Mouse (Mus musculus) forebrain, postnatal 0 days (tissue): ENCODE measurements around the gene Cpm. TPM values are rescaled to one million over a fixed set of nuclear protein-coding genes. Genes with fewer than 3 reads are reported as not detected.

Source experiments
- ATAC-seq: fragments of 200-750 bp; cut with Nextera tagmentation; 2 replicates; pipeline ENCODE4 v1.8.0; 2017; ENCODE audit warnings: mild to moderate bottlenecking, moderate library complexity
- DNase-seq: peaks from one replicate; pipeline ENCODE4 v3.0.0-alpha.2; 2015
- H3K27ac ChIP-seq: fragments of 300-500 bp; sonication (generic); 2 replicates; pipeline ENCODE4 v1.5.1; 2014; ENCODE audit warnings: low read depth, mild to moderate bottlenecking, antibody characterized with exemption, low read length, moderate library complexity, mixed read lengths
- H3K27me3 ChIP-seq: fragments of 300-500 bp; sonication (generic); 2 replicates; pipeline ENCODE4 v1.6.1; 2014; ENCODE audit warnings: mild to moderate bottlenecking, low read length, mixed read lengths; ENCODE audit not compliant: insufficient read depth
- H3K36me3 ChIP-seq: fragments of 300-500 bp; sonication (generic); 2 replicates; pipeline ENCODE4 v1.6.1; 2014; ENCODE audit warnings: mild to moderate bottlenecking, moderate library complexity; ENCODE audit not compliant: insufficient read depth
- H3K4me1 ChIP-seq: fragments of 300-500 bp; sonication (generic); 2 replicates; pipeline ENCODE4 v1.6.1; 2014; ENCODE audit warnings: antibody characterized with exemption; ENCODE audit not compliant: insufficient read depth
- H3K4me2 ChIP-seq: fragments of 300-500 bp; sonication (generic); 2 replicates; pipeline ENCODE4 v1.6.1; 2014; ENCODE audit warnings: low read depth, mild to moderate bottlenecking, moderate library complexity
- H3K4me3 ChIP-seq: fragments of 300-500 bp; sonication (generic); 2 replicates; pipeline ENCODE4 v1.5.1; 2014; ENCODE audit warnings: low read depth, low read length, mixed read lengths
- H3K9ac ChIP-seq: fragments of 300-500 bp; sonication (generic); 2 replicates; pipeline ENCODE4 v1.6.1; 2014; ENCODE audit warnings: mild to moderate bottlenecking
- H3K9me3 ChIP-seq: fragments of 300-500 bp; sonication (generic); 2 replicates; pipeline ENCODE4 v1.6.1; 2016; ENCODE audit warnings: low read length
- CTCF ChIP-seq: sonication (generic); IDR thresholded peaks from 2 replicates; pipeline ENCODE4 v1.5.1; 2016; ENCODE audit warnings: antibody characterized with exemption, control low read depth, low read depth
- WGBS: fragments of 180-500 bp; shearing (Covaris S2); extraction: QIAGEN DNeasy Blood & Tissue Kit; methylation state at CpG from one replicate; pipeline ENCODE4 v1.1.7; 2014; 5-methylcytosine and 5-hydroxymethylcytosine counted together
- polyA plus RNA-seq: library from polyadenylated mRNA; unstranded; fragments of >200 nt; fragmentation: Nextera tagmentation; extraction: Ambion mirVana; gene quantifications from 2 replicates; pipeline ENCODE4 v1.2.1, GENCODE M21; 2015
- total RNA-seq: library from RNA; depleted of rRNA; stranded (reverse); fragments of >200 nt; gene quantifications from 2 replicates; pipeline ENCODE4 v1.2.3, GENCODE M21; 2014

Gene Cpm
- total and polyA plus RNA-seq, 2 experiments from 2014 or later, result 3.4 to 7.5 TPM

DNA sequence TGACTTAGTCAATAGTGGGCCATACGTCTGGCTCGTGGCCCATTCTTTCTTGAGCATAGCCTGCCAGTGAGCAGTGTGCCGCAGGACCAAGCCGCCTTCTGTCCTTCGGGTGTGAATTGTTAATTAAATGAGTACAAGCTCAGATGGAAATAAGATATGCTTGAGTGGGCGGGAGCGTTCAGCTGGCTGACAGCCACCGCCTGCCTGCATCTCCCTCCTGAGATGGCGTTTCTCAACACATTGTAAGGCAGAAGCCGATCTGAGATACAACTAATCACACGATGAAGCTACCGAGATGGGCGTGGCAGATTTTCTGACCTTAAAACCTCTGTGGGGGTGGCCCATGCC is 17.8 kb downstream of the Cpm start:
- Histone ChIP-seq H3K4me1 (no peaks in the 10 kb centered on the region), H3K4me2 (0 out of 2 replicates have a peak overlapping the region, but pooled peaks have one; percentile 1), H3K36me3 (no peaks in the 10 kb centered on the region), H3K27me3 (no peaks in the 10 kb centered on the region), H3K4me3 (no peak overlapping the region), H3K27ac (no peak overlapping the region), H3K9ac (no peak overlapping the region), H3K9me3 (no peaks in the 10 kb centered on the region)
- ATAC-seq (peak; percentile 68; the same call in 1 of the 2 replicates), DNase-seq (peak; percentile 62)
- WGBS, result 21% methylated on average over 13 of the region's 13 CpGs
- no peak for TF ChIP-seq CTCF

DNA sequence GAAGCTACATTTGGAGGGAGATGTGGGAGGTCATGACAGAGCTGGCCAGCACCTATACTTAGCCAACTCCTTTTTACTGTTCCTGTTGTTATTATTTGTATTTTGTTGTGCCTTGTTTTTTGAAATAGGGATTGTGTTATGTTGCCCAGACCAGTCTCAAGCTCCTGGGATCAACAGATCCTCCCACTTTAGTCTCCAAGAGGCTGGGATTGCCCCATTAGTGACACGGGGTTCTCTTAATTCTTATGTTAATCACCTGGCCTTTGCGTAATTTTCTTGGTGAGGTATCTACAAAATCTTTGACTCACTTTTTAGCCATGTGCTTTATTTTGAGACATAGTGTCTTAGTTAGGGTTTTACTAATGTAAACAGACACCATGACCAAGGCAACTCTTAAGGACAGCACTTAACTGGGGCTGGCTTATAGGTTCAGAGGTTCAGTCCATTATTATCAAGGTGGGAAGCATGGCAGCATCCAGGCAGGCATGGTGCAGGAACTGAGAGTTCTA is 18.7 kb downstream of the Cpm start:
- Histone ChIP-seq H3K27ac (no peak overlapping the region), H3K36me3 (no peaks in the 10 kb centered on the region), H3K9ac (no peak overlapping the region), H3K4me2 (no peak overlapping the region), H3K27me3 (no peaks in the 10 kb centered on the region), H3K4me3 (no peak overlapping the region), H3K9me3 (no peaks in the 10 kb centered on the region), H3K4me1 (no peaks in the 10 kb centered on the region)
- ATAC-seq (no peak), DNase-seq (no peak)
- TF ChIP-seq CTCF, result no peak
- 59% methylated on average over 2 of the region's 2 CpGs for WGBS

DNA sequence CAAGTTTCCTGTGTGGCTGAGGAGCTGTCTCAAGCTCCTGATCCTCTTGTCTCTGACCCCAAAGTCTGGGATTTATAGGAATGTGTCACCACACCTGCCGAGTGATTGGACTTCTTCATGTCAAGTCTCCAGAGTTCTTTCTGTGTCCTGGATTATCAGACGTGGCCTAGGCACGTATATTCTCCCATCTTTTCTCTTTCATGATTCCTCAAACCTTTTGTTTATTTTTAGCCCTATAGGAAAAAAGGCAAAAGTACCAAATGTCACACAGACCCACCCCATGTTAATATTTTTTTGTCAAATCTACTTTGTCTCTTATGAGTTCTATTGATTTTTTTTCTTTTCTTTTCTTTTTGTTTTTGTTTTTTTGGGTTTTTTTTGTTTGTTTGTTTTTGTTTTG is 19.3 kb downstream of the Cpm start:
- 93% methylated on average over 3 of the region's 3 CpGs for WGBS
- Histone ChIP-seq H3K36me3 (no peaks in the 10 kb centered on the region), H3K9ac (no peak overlapping the region), H3K4me2 (no peak overlapping the region), H3K4me3 (no peak overlapping the region), H3K4me1 (no peaks in the 10 kb centered on the region), H3K27me3 (no peaks in the 10 kb centered on the region), H3K9me3 (no peaks in the 10 kb centered on the region), H3K27ac (no peak overlapping the region)
- DNase-seq (no peak), ATAC-seq (no peak)
- TF ChIP-seq CTCF, result no peak

DNA sequence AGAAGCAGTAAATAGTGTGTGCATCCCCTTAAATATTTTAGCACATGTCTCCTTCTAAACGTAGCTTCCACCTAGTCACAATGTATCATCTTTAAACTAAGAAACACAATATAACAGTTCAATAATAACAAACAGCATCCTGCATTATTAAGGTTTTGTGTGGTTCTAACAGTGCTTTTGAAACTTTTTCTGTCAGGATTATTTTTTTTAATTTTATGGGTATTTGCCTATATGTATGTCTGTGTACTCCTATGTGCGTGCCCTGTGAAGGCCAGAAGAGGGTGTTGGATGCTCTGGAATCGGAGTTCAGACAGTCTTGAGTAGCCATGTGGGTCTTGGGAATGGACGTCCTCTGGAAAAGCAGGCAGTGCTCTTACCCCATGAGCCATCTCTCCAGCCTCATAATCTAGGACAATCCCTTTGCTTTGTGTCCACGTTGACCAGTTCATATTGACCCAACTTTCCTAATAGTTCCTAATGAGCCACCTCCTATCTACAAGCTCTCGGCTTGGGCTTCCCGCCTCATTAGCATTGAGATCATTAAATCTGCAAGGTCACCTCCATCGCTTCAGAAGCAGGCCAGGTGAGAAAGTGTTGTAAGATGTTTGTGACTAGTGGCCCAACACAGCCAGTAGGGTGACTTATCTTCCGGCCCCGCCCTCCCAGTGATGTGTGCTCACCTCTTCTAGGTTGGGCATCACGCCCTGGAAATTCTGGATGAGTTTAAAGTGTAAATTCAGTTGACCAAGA is 20.2 kb downstream of the Cpm start:
- no peak overlapping the region for H3K4me3 ChIP-seq
- no peaks in the 10 kb centered on the region for H3K4me1 ChIP-seq
- no peaks in the 10 kb centered on the region for H3K9me3 ChIP-seq
- no peak for TF ChIP-seq CTCF
- DNase-seq (no peak), ATAC-seq (no peak)
- no peak overlapping the region for H3K9ac ChIP-seq
- H3K27ac ChIP-seq, result no peak overlapping the region
- H3K36me3 ChIP-seq, result no peaks in the 10 kb centered on the region
- no peak overlapping the region for H3K4me2 ChIP-seq
- no peaks in the 10 kb centered on the region for H3K27me3 ChIP-seq
- 89% methylated on average over 11 of the region's 11 CpGs for WGBS

DNA sequence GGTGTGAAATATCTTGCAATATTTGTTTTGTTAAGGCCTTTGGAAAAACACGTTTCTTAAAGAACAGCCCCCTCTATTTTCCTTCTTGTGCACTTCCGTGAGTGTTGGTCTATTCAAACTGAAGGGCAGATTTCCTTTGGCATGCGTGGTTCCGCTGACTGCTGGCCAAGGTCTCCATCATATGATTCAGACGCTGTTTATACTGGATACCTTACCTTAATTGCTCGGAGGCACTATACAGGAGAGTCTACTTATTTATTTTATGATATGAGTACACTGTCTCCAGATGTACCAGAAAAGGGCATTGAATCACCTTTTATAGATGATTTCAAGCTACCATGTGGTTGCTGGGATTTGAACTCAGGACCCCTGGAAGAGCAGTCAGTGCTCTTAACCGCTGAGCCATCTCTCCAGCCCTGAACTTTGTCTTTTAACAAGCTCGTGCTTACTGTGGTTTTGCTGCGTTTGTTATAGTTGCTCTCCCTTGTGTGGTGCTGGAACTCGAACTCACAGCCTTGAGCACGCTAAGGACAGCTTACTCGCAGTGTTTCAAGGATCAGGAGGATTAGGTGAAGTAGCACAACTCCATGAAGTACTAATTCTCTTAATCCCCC is 20.8 kb downstream of the Cpm start:
- H3K27me3 ChIP-seq, result no peaks in the 10 kb centered on the region
- H3K27ac ChIP-seq, result no peak overlapping the region
- DNase-seq, result no peak
- H3K9ac ChIP-seq, result no peak overlapping the region
- H3K9me3 ChIP-seq, result no peaks in the 10 kb centered on the region
- H3K4me3 ChIP-seq, result no peak overlapping the region
- no peak overlapping the region for H3K4me2 ChIP-seq
- WGBS, result 90% methylated on average over 12 of the region's 12 CpGs
- ATAC-seq, result no peak
- H3K36me3 ChIP-seq, result no peaks in the 10 kb centered on the region
- H3K4me1 ChIP-seq, result no peaks in the 10 kb centered on the region
- no peak for TF ChIP-seq CTCF

DNA sequence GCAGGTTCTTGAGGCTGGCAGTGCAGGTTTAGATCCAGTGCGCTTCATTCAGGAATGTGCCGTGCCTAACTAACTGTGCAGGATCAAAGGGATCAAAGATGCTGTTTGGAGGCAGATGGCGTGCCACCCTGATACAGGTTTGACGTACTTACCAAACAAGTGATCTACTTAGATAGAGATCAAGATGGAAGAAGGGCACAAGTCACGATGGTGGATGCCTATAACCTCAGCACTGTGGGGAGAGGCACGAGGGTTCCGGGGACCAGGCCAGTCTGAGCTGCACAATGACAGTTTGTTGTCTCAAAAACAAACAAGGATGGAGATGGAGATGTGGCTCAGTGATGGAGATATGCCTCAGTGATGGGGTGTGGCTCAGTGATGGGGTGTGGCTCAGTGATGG is 21.4 kb downstream of the Cpm start:
- H3K36me3 ChIP-seq, result no peaks in the 10 kb centered on the region
- no peaks in the 10 kb centered on the region for H3K4me1 ChIP-seq
- H3K4me2 ChIP-seq, result no peak overlapping the region
- H3K27ac ChIP-seq, result no peak overlapping the region
- WGBS, result 89% methylated on average over 7 of the region's 7 CpGs
- no peaks in the 10 kb centered on the region for H3K27me3 ChIP-seq
- TF ChIP-seq CTCF, result no peak
- ATAC-seq (no peak), DNase-seq (no peak)
- no peaks in the 10 kb centered on the region for H3K9me3 ChIP-seq
- H3K9ac ChIP-seq, result no peak overlapping the region
- H3K4me3 ChIP-seq, result no peak overlapping the region

DNA sequence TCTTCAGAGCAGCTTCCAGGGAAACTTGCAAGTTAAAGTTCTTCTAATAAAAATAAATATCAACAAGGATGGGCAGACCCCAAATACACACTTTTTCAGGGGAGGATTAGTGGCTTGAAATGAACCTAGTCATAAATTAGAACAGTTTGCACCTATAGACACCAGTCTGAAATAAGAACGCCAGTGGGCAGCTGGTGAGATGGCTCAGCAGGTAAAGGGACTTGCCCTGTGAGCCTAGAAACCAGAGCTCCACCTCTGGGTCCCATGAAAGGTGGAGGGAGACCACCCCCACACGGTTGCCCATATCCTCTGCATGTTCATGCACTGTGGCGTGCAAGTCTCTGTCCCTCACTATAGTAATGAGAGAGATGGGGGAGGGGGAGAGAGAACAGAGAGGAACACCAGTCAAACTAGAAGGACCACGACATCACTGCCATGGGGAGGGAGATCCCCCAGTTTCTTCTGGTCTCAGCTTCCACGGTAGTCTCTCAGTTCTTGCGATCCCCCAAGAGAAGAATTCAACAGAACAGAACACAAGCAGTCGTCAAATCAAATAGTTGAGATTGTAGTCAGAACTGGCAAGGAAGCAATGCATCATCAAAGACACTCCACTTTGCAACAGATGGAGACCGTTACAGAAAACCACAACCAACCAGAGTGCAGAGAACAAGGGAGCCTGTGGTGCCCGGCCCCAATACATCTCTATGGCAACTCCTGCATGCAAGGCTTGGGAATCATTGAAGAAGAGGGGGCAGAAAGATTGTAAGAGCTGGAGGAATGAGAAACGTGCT is 22.5 kb downstream of the Cpm start:
- Histone ChIP-seq H3K36me3 (no peaks in the 10 kb centered on the region), H3K4me1 (no peaks in the 10 kb centered on the region), H3K27ac (no peak overlapping the region), H3K9me3 (no peaks in the 10 kb centered on the region), H3K27me3 (no peaks in the 10 kb centered on the region), H3K4me3 (no peak overlapping the region), H3K4me2 (no peak overlapping the region), H3K9ac (no peak overlapping the region)
- DNase-seq (peak; percentile 50), ATAC-seq (peak; percentile 88)
- no peak for TF ChIP-seq CTCF
- WGBS, result 70% methylated on average over 10 of the region's 10 CpGs
